Mouse (Mus musculus) gastrocnemius, postnatal 4 days (tissue): ENCODE measurements around the gene Akain1. TPM values are rescaled to one million over a fixed set of nuclear protein-coding genes. Genes with fewer than 3 reads are reported as not detected.

Source experiments
- DNase-seq, 2 experiments: peaks; one replicate each; pipeline ENCODE4 v3.0.0; 2021 to 2022; ENCODE audit warnings: low spot score in 2 of 2, mixed read lengths in 2 of 2
- total RNA-seq, 2 experiments: library from RNA; stranded (reverse); gene quantifications; 2 replicates each; pipeline ENCODE4 v1.2.3; 2021

Gene Akain1
- total RNA-seq, 2 experiments from 2014 or later = not detected

- DNase-seq = no peak
These were observed 38.4 kb downstream of the Akain1 start for GRCm38 (mm10) chr17:69477526-69477925.

DNA sequence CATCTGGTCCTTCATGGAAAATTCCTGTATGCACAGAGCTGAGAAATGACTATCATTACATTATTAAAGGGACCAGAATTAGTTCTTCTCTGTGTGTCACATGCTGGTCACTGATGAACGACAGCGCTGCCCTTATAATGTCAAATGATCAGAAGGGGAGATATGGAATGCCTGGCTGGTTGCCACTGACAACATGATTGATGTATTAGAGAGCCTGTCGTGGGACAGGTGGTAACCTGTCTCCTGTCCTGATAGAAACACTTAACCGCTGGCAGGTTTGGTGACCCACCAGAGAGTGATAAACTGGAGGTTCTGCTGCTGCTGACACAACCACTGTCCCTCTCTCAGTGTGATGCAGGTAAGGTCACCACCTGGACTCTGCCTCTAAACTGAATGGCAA, 40.1 kb downstream of the Akain1 start:
- no peak for DNase-seq

GRCm38 (mm10) chr17:69487116-69487515, 48.0 kb downstream of the Akain1 start:
- no peak for DNase-seq

DNA sequence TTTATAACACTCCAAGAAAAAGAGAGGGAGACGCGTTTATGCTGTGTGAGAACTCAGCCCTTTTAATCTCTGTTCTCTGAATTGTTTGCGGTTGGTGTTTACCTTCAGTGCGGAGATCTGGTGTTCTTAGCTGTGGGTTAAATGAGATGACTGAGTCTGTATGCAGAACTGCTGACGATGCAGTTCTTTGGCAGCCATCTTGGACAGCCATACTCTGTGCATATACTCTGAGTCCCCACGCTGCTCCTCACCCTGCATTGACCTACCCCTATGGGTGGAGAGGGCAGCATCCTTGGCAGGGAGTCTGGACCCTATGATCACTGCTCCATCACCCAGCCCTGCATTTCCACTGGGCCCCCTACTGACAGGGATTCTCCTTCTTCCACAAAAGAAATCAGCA, 48.8 kb downstream of the Akain1 start:
- DNase-seq = no peak

GRCm38 (mm10) chr17:69488826-69489225, 49.7 kb downstream of the Akain1 start:
- DNase-seq = no peak

- DNase-seq = no peak
These were observed 53.2 kb downstream of the Akain1 start for GRCm38 (mm10) chr17:69492368-69492767.

DNA sequence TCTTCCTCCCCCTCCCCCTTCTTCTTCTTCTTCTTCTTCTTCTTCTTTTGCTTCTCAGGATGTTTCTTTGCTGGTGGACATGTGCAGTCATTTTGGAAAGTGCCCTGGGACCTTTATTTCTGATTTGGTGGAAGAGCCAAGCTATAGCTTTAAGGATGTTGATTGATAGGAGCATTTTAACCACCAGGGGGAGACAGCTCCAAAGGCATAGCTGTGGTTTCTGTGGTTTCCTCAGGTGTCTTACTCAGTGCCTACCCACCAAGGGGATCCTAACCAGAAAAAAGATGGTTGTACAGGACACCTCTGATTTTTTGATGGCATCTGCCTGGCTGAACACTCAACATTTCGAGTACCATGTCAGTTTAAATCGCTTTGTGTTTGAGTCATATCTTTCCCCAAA, 56.4 kb downstream of the Akain1 start:
- DNase-seq = no peak

DNA sequence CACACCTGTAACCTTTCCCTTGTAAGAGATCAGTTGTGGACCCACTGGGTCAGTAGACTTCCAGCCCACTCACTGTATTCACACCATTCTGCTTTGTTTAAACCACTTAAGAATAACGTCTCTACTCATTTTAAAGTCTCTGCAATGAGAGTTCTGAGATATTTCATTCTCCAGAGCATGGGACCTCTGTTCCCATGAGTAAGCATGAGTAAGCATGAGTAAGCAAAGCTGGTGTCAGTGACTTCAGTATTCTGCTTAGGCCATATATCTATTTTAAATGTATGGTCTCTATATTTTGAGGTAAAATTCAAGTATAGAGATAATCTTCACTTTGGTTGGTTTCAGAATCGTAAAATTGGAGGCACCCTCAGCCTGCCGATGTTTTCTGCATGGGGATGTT, 57.0 kb downstream of the Akain1 start:
- no peak for DNase-seq

GRCm38 (mm10) chr17:69497315-69497714, 58.2 kb downstream of the Akain1 start:
- DNase-seq = no peak

- no peak for DNase-seq
These were observed 59.8 kb downstream of the Akain1 start for GRCm38 (mm10) chr17:69498913-69499312.

DNA sequence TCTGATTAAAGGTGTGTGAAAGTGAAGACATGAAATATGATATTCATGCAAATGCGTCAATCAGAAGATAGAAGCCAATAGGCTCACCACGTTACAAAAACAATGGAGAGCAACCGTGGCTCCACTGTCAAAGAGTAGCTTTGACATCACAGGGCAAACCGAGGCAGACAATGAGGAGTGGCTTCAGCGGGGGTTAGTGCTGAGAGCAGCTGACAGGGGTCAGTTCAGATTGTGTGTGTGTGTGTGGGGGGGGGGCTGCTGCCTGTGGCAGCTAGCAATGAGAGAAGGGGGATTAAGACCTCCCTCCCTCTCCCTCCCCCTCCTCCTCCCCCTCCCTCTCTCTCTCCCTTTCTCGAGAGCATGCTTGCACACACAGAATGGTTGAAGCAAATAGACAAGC, 60.3 kb downstream of the Akain1 start:
- no peak for DNase-seq

DNA sequence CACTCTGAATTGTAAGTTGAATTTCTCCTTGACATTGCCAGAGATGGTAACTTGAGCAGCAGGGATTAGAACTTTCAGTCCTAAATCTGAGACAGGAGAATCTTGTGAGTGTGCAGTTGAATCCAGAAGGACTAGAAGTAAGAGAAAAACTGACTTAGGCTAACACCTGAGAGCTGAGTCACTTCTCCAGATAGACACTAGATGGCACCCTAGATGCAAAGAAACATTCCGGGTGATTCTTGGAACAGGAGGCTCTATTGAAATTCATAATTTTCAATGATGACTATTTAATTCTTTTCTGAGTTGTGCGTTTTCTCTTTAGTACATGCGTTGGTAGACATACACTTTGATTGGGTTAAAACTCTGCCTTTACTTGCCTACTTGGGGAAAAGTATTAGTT, 66.9 kb downstream of the Akain1 start:
- no peak for DNase-seq

DNA sequence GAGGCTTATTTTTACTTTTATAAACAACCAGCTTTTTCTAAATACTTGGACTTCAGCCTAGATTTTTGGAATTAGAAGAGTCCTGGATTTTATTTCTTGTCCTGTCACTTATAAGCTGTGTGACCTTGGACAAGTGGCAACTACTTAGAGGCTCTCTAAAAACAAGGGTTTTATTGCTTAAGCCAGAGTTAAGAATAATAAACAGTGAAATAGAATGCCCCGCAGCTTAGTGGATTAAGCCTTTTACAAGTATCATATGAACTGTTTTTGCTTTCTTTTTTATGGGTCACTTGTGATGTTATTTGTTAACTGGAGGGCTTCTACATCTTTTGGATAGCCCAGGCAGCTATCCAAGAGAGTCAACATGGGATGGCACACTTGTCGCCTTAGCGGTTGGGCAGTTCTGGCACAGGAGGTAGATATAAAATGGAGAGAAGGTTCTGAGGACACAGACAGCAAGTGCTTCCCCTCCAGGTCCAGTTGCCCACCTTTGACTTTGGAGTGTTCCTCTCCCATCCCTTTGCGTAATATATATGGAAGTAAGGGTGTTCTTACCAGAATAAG, 77.3 kb downstream of the Akain1 start:
- no peak for DNase-seq

GRCm38 (mm10) chr17:69531472-69531871, 92.3 kb downstream of the Akain1 start:
- DNase-seq = no peak

Other genes with a start within 250 kb of the Akain1 start
- gene Zbtb14, start 56.3 kb upstream of the Akain1 start, total RNA-seq = 10 to 100 TPM; 12.7 to 14.2 TPM